Mouse (Mus musculus) kidney, adult 2 months (tissue): ENCODE measurements around the gene Sirt4. TPM values are rescaled to one million over a fixed set of nuclear protein-coding genes. Genes with fewer than 3 reads are reported as not detected.

Experiments
- DNase-seq: peaks from one replicate; pipeline ENCODE4 v3.0.0; 2021
- H3K27ac ChIP-seq: fragments of 200-500 bp; 2 replicates; pipeline ENCODE4 v1.5.1; 2012; ENCODE audit warnings: low read depth, low read length, control low read depth, inconsistent platforms; ENCODE audit not compliant: insufficient read depth
- H3K27me3 ChIP-seq: fragments of 200-500 bp; replicated peaks from 2 replicates; pipeline ENCODE4 v1.6.1; 2012; ENCODE audit warnings: mild to moderate bottlenecking, moderate library complexity, low read length, inconsistent platforms; ENCODE audit not compliant: control insufficient read depth, insufficient read depth
- H3K36me3 ChIP-seq: fragments of 200-500 bp; 2 replicates; pipeline ENCODE4 v1.6.1; 2012; ENCODE audit warnings: mild to moderate bottlenecking, moderate library complexity, low read length, inconsistent platforms; ENCODE audit not compliant: control insufficient read depth, insufficient read depth
- H3K4me1 ChIP-seq: fragments of 200-500 bp; 2 replicates; pipeline ENCODE4 v1.6.1; 2011; ENCODE audit warnings: low read length; ENCODE audit not compliant: control insufficient read depth, insufficient read depth
- H3K4me3 ChIP-seq: fragments of 200-500 bp; 2 replicates; pipeline ENCODE4 v1.5.1; 2011; ENCODE audit warnings: mild to moderate bottlenecking, low read depth, low read length, control low read depth; ENCODE audit not compliant: insufficient read depth
- CTCF ChIP-seq: fragments of 200-500 bp; conservative IDR thresholded peaks from 2 replicates; pipeline ENCODE4 v1.5.1; 2011; ENCODE audit warnings: low read depth, mild to moderate bottlenecking, control low read depth, low read length, moderate library complexity, mixed read lengths; ENCODE audit not compliant: insufficient read depth, insufficient read length
- POLR2A ChIP-seq: fragments of 200-500 bp; IDR thresholded peaks from one replicate; pipeline ENCODE4 v1.6.1; 2011; ENCODE audit warnings: low read depth, low read length, control low read depth
- WGBS: fragments of 180-500 bp; shearing (Covaris S2); methylation state at CpG from one replicate; pipeline ENCODE4 v1.1.7; 2018; 5-methylcytosine and 5-hydroxymethylcytosine counted together
- polyA plus RNA-seq: library from polyadenylated mRNA; depleted of rRNA; stranded (reverse); fragments of >200 nt; gene quantifications from 2 replicates; pipeline ENCODE4 v1.2.3, GENCODE M21; 2012; rRNA removed

The Sirt4 gene
- polyA plus RNA-seq, 1 experiment: 34.0 TPM

DNA sequence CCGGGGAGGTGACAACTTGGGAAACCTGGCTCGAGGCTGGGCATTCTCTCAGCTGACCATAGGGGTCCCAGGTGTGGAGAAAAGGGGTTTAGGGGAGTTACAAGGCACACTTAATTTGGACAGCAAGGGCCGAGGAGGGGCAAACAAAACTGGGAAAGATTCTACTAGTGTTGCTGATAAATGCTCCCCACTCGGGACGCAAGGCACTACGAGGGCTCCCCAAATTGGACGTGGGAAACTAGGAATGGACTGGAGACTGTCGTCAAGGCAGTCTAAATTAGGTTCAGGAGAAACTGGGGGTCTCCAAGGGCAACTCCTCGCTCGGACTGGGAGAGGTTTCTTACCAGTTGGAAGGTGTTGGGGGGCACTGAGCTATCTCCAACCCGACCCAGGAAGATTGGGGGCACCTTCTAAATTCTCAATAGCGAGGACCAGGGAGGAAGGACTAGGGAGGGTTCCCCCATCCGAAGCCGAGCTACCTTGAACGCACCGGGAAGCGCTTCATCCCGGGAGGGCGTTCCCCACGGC, 55.6 kb downstream of the Sirt4 start:
- 9% methylated on average over 20 of the region's 20 CpGs for WGBS

More for the DNA sequence above, 55.6 kb downstream of the Sirt4 start:
- TF ChIP-seq POLR2A (no peak), CTCF (no peak)
- H3K27me3 ChIP-seq: no peaks in the 10 kb centered on the region; the same call in 1 of the 2 replicates
- peak overlapping the region; percentile 15; the same call in 1 of the 2 replicates for H3K4me3 ChIP-seq
- DNase-seq: no peak
- H3K36me3 ChIP-seq: no peaks in the 10 kb centered on the region
- no peak overlapping the region for H3K27ac ChIP-seq
- H3K4me1 ChIP-seq: no peaks in the 10 kb centered on the region

Other genes with a start within 250 kb of the Sirt4 start
- gene Pop5, start 248.9 kb downstream of the Sirt4 start, polyA plus RNA-seq: 132 and 160 TPM in 2 replicates
- 129 and 144 TPM in 2 replicates for gene Rnf10, start 211.8 kb downstream of the Sirt4 start, polyA plus RNA-seq
- 19.5 and 25.1 TPM in 2 replicates for gene Coq5, start 205.1 kb downstream of the Sirt4 start, polyA plus RNA-seq
- 108 and 129 TPM in 2 replicates for gene Dynll1, start 183.7 kb downstream of the Sirt4 start, polyA plus RNA-seq
- gene Srsf9, start 157.5 kb downstream of the Sirt4 start, polyA plus RNA-seq: 39.2 and 44.8 TPM in 2 replicates
- 12.1 and 16.0 TPM in 2 replicates for gene Gatc, start 143.5 kb downstream of the Sirt4 start, polyA plus RNA-seq
- 15.9 and 20.1 TPM in 2 replicates for gene Triap1, start 143.5 kb downstream of the Sirt4 start, polyA plus RNA-seq
- 4,626 and 5,972 TPM in 2 replicates for gene Cox6a1, start 135.7 kb downstream of the Sirt4 start, polyA plus RNA-seq
- 2.0 and 2.5 TPM in 2 replicates for gene Msi1, start 55.1 kb downstream of the Sirt4 start, polyA plus RNA-seq
- 0.74 TPM in 1 of 2 replicates, not detected in the other for gene Pla2g1b, start 18.5 kb downstream of the Sirt4 start, polyA plus RNA-seq
- 101 and 122 TPM in 2 replicates for gene Pxn, start 22.0 kb upstream of the Sirt4 start, polyA plus RNA-seq
- 1,267 and 1,337 TPM in 2 replicates for gene Rplp0, start 74.7 kb upstream of the Sirt4 start, polyA plus RNA-seq
- 42.2 and 45.4 TPM in 2 replicates for gene Gcn1l1, start 80.5 kb upstream of the Sirt4 start, polyA plus RNA-seq
- 50.3 and 52.5 TPM in 2 replicates for gene Rab35, start 147.2 kb upstream of the Sirt4 start, polyA plus RNA-seq
- 55.9 and 67.5 TPM in 2 replicates for gene Bicdl1, start 246.9 kb upstream of the Sirt4 start, polyA plus RNA-seq